Comparison of ENCODE assay signal across 35 mouse cellular contexts in genomic region chr16:80567120-80567519, GRCm38 (mm10).
"Had no signal": no experiment of that assay in that cellular context is flagged by ENCODE, and none has a peak within 500 bp of the region (broad histone marks: within the 10 kb centered on the region; RNA-seq: fewer than 3 reads in every experiment).

No protein-coding gene starts in this region.

- H3K27me3 ChIP-seq: heart, embryonic 12.5 days; heart, embryonic 13.5 days; heart, embryonic 15.5 days; hindbrain, embryonic 12.5 days; hindbrain, embryonic 13.5 days; hindbrain, embryonic 15.5 days; intestine, embryonic 15.5 days; kidney, embryonic 15.5 days had no signal

- DNase-seq: heart, postnatal 10 days; heart, postnatal 14 days; heart, postnatal 36 days; heart, postnatal 4 days; kidney, adult 11 months; kidney, adult 18-20 months; kidney, adult 2 months; kidney, adult 8-10 months; kidney, adult 9 months; kidney, postnatal 10 days; kidney, postnatal 14 days; kidney, postnatal 25 days; kidney, postnatal 36 days; kidney, postnatal 4 days; layer of hippocampus, adult 9-11 months; layer of hippocampus, postnatal 36 days had no signal

- H3K4me1 ChIP-seq: heart, embryonic 10.5 days; heart, embryonic 12.5 days; heart, embryonic 13.5 days; heart, embryonic 15.5 days; hindbrain, embryonic 10.5 days; hindbrain, embryonic 12.5 days; hindbrain, embryonic 13.5 days; hindbrain, embryonic 15.5 days; intestine, embryonic 15.5 days; kidney, embryonic 15.5 days had no signal

- H3K4me2 ChIP-seq: heart, embryonic 11.5 days; heart, embryonic 12.5 days; heart, embryonic 13.5 days; heart, embryonic 15.5 days; hindbrain, embryonic 12.5 days; hindbrain, embryonic 13.5 days; hindbrain, embryonic 14.5 days; hindbrain, embryonic 15.5 days; intestine, embryonic 15.5 days; kidney, embryonic 15.5 days had no signal

- H3K9ac ChIP-seq: heart, embryonic 12.5 days; heart, embryonic 13.5 days; heart, embryonic 15.5 days; hindbrain, embryonic 12.5 days; hindbrain, embryonic 13.5 days; hindbrain, embryonic 14.5 days; hindbrain, embryonic 15.5 days; intestine, embryonic 15.5 days; kidney, embryonic 15.5 days had no signal

- ATAC-seq: hindbrain, embryonic 16.5 days; hindbrain, postnatal 0 days; inflammation-experienced regulatory T-cells, adult 6 months; intestine, embryonic 15.5 days; intestine, embryonic 16.5 days; intestine, postnatal 0 days had no signal

- H3K4me3 ChIP-seq: heart, embryonic 10.5 days; heart, embryonic 12.5 days; heart, embryonic 13.5 days; heart, embryonic 15.5 days; hindbrain, embryonic 10.5 days; hindbrain, embryonic 12.5 days; hindbrain, embryonic 13.5 days; hindbrain, embryonic 15.5 days; intestine, embryonic 15.5 days; kidney, embryonic 15.5 days; layer of hippocampus, adult 2 months had no signal

- H3K27ac ChIP-seq: heart, embryonic 10.5 days; heart, embryonic 13.5 days; heart, embryonic 15.5 days; hindbrain, embryonic 10.5 days; hindbrain, embryonic 12.5 days; hindbrain, embryonic 13.5 days; hindbrain, embryonic 14.5 days; hindbrain, embryonic 15.5 days; hindbrain, postnatal 0 days; intestine, embryonic 15.5 days; kidney, embryonic 15.5 days; kidney, postnatal 0 days; layer of hippocampus, adult 2 months had no signal

- H3K36me3 ChIP-seq: heart, embryonic 10.5 days; heart, embryonic 12.5 days; heart, embryonic 13.5 days; heart, embryonic 15.5 days; hindbrain, embryonic 10.5 days; hindbrain, embryonic 12.5 days; hindbrain, embryonic 13.5 days; hindbrain, embryonic 15.5 days; intestine, embryonic 15.5 days; kidney, embryonic 15.5 days had no signal

- H3K9me3 ChIP-seq: heart, embryonic 10.5 days; heart, embryonic 12.5 days; heart, embryonic 13.5 days; heart, embryonic 15.5 days; hindbrain, embryonic 10.5 days; hindbrain, embryonic 12.5 days; hindbrain, embryonic 13.5 days; hindbrain, embryonic 15.5 days; intestine, embryonic 15.5 days; kidney, embryonic 15.5 days had no signal
